Mouse (Mus musculus) limb, embryonic 13.5 days (tissue): Measurements from ENCODE around the gene Vps11. TPM values are rescaled to one million over a fixed set of nuclear protein-coding genes. Genes with fewer than 3 reads are reported as not detected.

Experiments
- ATAC-seq: fragments of 200-750 bp; cut with Nextera tagmentation; 2 replicates; pipeline ENCODE4 v1.8.0; 2017; ENCODE audit warnings: low read depth, moderate number of reproducible peaks, moderate TSS enrichment; ENCODE audit not compliant: low FRiP score
- H3K27ac ChIP-seq: fragments of 300-500 bp; sonication (generic); 2 replicates; pipeline ENCODE4 v1.5.1; 2015; ENCODE audit warnings: inconsistent platforms, mild to moderate bottlenecking, moderate library complexity
- H3K27me3 ChIP-seq: fragments of 300-500 bp; sonication (generic); 2 replicates; pipeline ENCODE4 v1.6.1; 2015; ENCODE audit warnings: mild to moderate bottlenecking, inconsistent platforms
- H3K36me3 ChIP-seq: fragments of 300-500 bp; sonication (generic); 2 replicates; pipeline ENCODE4 v1.6.1; 2015; ENCODE audit warnings: inconsistent platforms, mild to moderate bottlenecking, moderate library complexity
- H3K4me1 ChIP-seq: fragments of 300-500 bp; sonication (generic); 2 replicates; pipeline ENCODE4 v1.6.1; 2015; ENCODE audit warnings: inconsistent platforms
- H3K4me2 ChIP-seq: fragments of 300-500 bp; sonication (generic); replicated peaks from 2 replicates; pipeline ENCODE4 v1.6.1; 2015; ENCODE audit warnings: inconsistent platforms, mild to moderate bottlenecking, moderate library complexity
- H3K4me3 ChIP-seq: fragments of 300-500 bp; sonication (generic); 2 replicates; pipeline ENCODE4 v1.5.1; 2015; ENCODE audit warnings: moderate library complexity, mild to moderate bottlenecking, inconsistent platforms
- H3K9ac ChIP-seq: fragments of 300-500 bp; sonication (generic); 2 replicates; pipeline ENCODE4 v1.6.1; 2015; ENCODE audit warnings: mild to moderate bottlenecking, inconsistent platforms
- H3K9me3 ChIP-seq: fragments of 300-500 bp; sonication (generic); 2 replicates; pipeline ENCODE4 v1.6.1; 2016; ENCODE audit warnings: inconsistent platforms
- WGBS: fragments of 180-500 bp; shearing (Covaris S2); methylation state at CpG from one replicate; pipeline ENCODE4 v1.1.7; 2015; 5-methylcytosine and 5-hydroxymethylcytosine counted together
- polyA plus RNA-seq: library from polyadenylated mRNA; unstranded; fragments of >200 nt; fragmentation: Nextera tagmentation; extraction: Ambion mirVana; gene quantifications from 2 replicates; pipeline ENCODE4 v1.2.1, GENCODE M21; 2015

The Vps11 gene
- polyA plus RNA-seq, 1 experiment from 2014 or later, result 28.9 TPM

GRCm38 (mm10) chr9:44318826-44319095, 42.7 kb downstream of the Vps11 start:
- Histone ChIP-seq H3K4me1 (peaks cover 25% of the 10 kb centered on the region), H3K27ac (no peak overlapping the region), H3K36me3 (peaks cover 34% of the 10 kb centered on the region), H3K9me3 (no peaks in the 10 kb centered on the region), H3K4me3 (peak overlapping the region; percentile 93), H3K27me3 (0 out of 2 replicates have a peak, but pooled peaks cover 3% of the 10 kb centered on the region), H3K4me2 (peak overlapping the region; percentile 96), H3K9ac (peak overlapping the region; percentile 90)
- WGBS, result 32% methylated on average over 3 of the region's 3 CpGs
- no peak for ATAC-seq

GRCm38 (mm10) chr9:44318076-44318825, 43.2 kb downstream of the Vps11 start:
- peaks cover 39% of the 10 kb centered on the region for H3K36me3 ChIP-seq
- H3K9me3 ChIP-seq, result no peaks in the 10 kb centered on the region
- no peak overlapping the region for H3K27ac ChIP-seq
- H3K4me1 ChIP-seq, result peaks cover 25% of the 10 kb centered on the region
- 0 out of 2 replicates have a peak, but pooled peaks cover 3% of the 10 kb centered on the region for H3K27me3 ChIP-seq
- peak overlapping the region; percentile 93 for H3K4me3 ChIP-seq
- 77% methylated on average over 5 of the region's 5 CpGs for WGBS
- peak overlapping the region; percentile 90 for H3K9ac ChIP-seq
- H3K4me2 ChIP-seq, result peak overlapping the region; percentile 96
- no peak for ATAC-seq

- peaks cover 47% of the 10 kb centered on the region for H3K36me3 ChIP-seq
- H3K4me1 ChIP-seq, result peaks cover 25% of the 10 kb centered on the region
- ATAC-seq, result no peak
- H3K27me3 ChIP-seq, result 0 out of 2 replicates have a peak, but pooled peaks cover 3% of the 10 kb centered on the region
- H3K9ac ChIP-seq, result no peak overlapping the region
- no peak overlapping the region for H3K27ac ChIP-seq
- H3K4me3 ChIP-seq, result no peak overlapping the region
- 66% methylated on average over 4 of the region's 4 CpGs for WGBS
- H3K9me3 ChIP-seq, result no peaks in the 10 kb centered on the region
- no peak overlapping the region for H3K4me2 ChIP-seq
Observed at GRCm38 (mm10) chr9:44317452-44317851, 44.0 kb downstream of the Vps11 start.

GRCm38 (mm10) chr9:44314910-44315309, 46.6 kb downstream of the Vps11 start:
- 93% methylated on average over 18 of the region's 18 CpGs for WGBS
- no peak overlapping the region; the same call in 1 of the 2 replicates for H3K9ac ChIP-seq
- H3K36me3 ChIP-seq, result peaks cover 57% of the 10 kb centered on the region
- H3K4me2 ChIP-seq, result no peak overlapping the region
- no peak for ATAC-seq
- H3K27ac ChIP-seq, result no peak overlapping the region
- no peaks in the 10 kb centered on the region for H3K9me3 ChIP-seq
- no peak overlapping the region for H3K4me3 ChIP-seq
- H3K4me1 ChIP-seq, result peaks cover 27% of the 10 kb centered on the region
- H3K27me3 ChIP-seq, result 0 out of 2 replicates have a peak, but pooled peaks cover 3% of the 10 kb centered on the region

GRCm38 (mm10) chr9:44314257-44314547, 47.3 kb downstream of the Vps11 start:
- Histone ChIP-seq H3K27me3 (0 out of 2 replicates have a peak, but pooled peaks cover 3% of the 10 kb centered on the region), H3K9me3 (no peaks in the 10 kb centered on the region), H3K4me2 (no peak overlapping the region), H3K27ac (no peak overlapping the region), H3K4me1 (peaks cover 24% of the 10 kb centered on the region), H3K9ac (no peak overlapping the region), H3K36me3 (peaks cover 57% of the 10 kb centered on the region), H3K4me3 (no peak overlapping the region)
- 75% methylated on average over 4 of the region's 4 CpGs for WGBS
- ATAC-seq, result no peak

GRCm38 (mm10) chr9:44313476-44314256, 47.8 kb downstream of the Vps11 start:
- 0 out of 2 replicates have a peak, but pooled peaks cover 1% of the 10 kb centered on the region for H3K27me3 ChIP-seq
- no peak overlapping the region for H3K9ac ChIP-seq
- no peaks in the 10 kb centered on the region for H3K9me3 ChIP-seq
- peaks cover 18% of the 10 kb centered on the region for H3K4me1 ChIP-seq
- no peak overlapping the region for H3K27ac ChIP-seq
- 74% methylated on average over 19 of the region's 19 CpGs for WGBS
- no peak for ATAC-seq
- H3K4me3 ChIP-seq, result no peak overlapping the region
- peaks cover 57% of the 10 kb centered on the region for H3K36me3 ChIP-seq
- H3K4me2 ChIP-seq, result no peak overlapping the region

- no peaks in the 10 kb centered on the region for H3K27me3 ChIP-seq
- 12% methylated on average over 27 of the region's 27 CpGs for WGBS
- 0 out of 2 replicates have a peak, but pooled peaks have one; percentile 28 for ATAC-seq
Observed at GRCm38 (mm10) chr9:44311136-44312134, 50.0 kb downstream of the Vps11 start.

GRCm38 (mm10) chr9:44310750-44311135, 50.7 kb downstream of the Vps11 start:
- 0 out of 2 replicates have a peak, but pooled peaks cover 7% of the 10 kb centered on the region for H3K4me1 ChIP-seq
- no peaks in the 10 kb centered on the region for H3K27me3 ChIP-seq
- peaks cover 43% of the 10 kb centered on the region for H3K36me3 ChIP-seq
- no peaks in the 10 kb centered on the region for H3K9me3 ChIP-seq
- H3K4me3 ChIP-seq, result no peak overlapping the region
- peak overlapping the region; percentile 48; the same call in 1 of the 2 replicates for H3K9ac ChIP-seq
- H3K27ac ChIP-seq, result no peak overlapping the region
- H3K4me2 ChIP-seq, result peak overlapping the region; percentile 30
- no peak for ATAC-seq
- WGBS, result 34% methylated on average over 10 of the region's 10 CpGs

More at GRCm38 (mm10) chr9:44311136-44312134, 50.0 kb downstream of the Vps11 start:
- no peaks in the 10 kb centered on the region for H3K9me3 ChIP-seq
- H3K4me3 ChIP-seq, result no peak overlapping the region
- 0 out of 2 replicates have a peak, but pooled peaks cover 7% of the 10 kb centered on the region for H3K4me1 ChIP-seq
- H3K4me2 ChIP-seq, result peak overlapping the region; percentile 30
- H3K27ac ChIP-seq, result no peak overlapping the region
- H3K9ac ChIP-seq, result peak overlapping the region; percentile 48
- peaks cover 50% of the 10 kb centered on the region for H3K36me3 ChIP-seq

GRCm38 (mm10) chr9:44309756-44310155, 51.7 kb downstream of the Vps11 start:
- H3K4me3 ChIP-seq, result no peak overlapping the region
- peaks cover 33% of the 10 kb centered on the region for H3K36me3 ChIP-seq
- WGBS, result 64% methylated on average over 3 of the region's 3 CpGs
- no peaks in the 10 kb centered on the region for H3K9me3 ChIP-seq
- H3K27me3 ChIP-seq, result no peaks in the 10 kb centered on the region
- no peak for ATAC-seq
- H3K9ac ChIP-seq, result no peak overlapping the region
- H3K4me1 ChIP-seq, result peaks cover 9% of the 10 kb centered on the region
- H3K27ac ChIP-seq, result no peak overlapping the region
- no peak overlapping the region for H3K4me2 ChIP-seq

GRCm38 (mm10) chr9:44307248-44307647, 54.2 kb downstream of the Vps11 start:
- peaks cover 18% of the 10 kb centered on the region for H3K36me3 ChIP-seq
- peaks cover 23% of the 10 kb centered on the region for H3K4me1 ChIP-seq
- no peaks in the 10 kb centered on the region for H3K9me3 ChIP-seq
- no peak overlapping the region for H3K4me2 ChIP-seq
- H3K4me3 ChIP-seq, result no peak overlapping the region
- no peaks in the 10 kb centered on the region for H3K27me3 ChIP-seq
- H3K9ac ChIP-seq, result no peak overlapping the region
- 67% methylated on average over 2 of the region's 2 CpGs for WGBS
- no peak for ATAC-seq
- no peak overlapping the region for H3K27ac ChIP-seq

- WGBS, result 89% methylated on average over 6 of the region's 6 CpGs
- ATAC-seq, result no peak
- no peak overlapping the region for H3K27ac ChIP-seq
- H3K4me1 ChIP-seq, result peaks cover 21% of the 10 kb centered on the region
- no peaks in the 10 kb centered on the region for H3K9me3 ChIP-seq
- H3K4me2 ChIP-seq, result no peak overlapping the region
- H3K9ac ChIP-seq, result no peak overlapping the region
- H3K27me3 ChIP-seq, result no peaks in the 10 kb centered on the region
- H3K36me3 ChIP-seq, result peaks cover 25% of the 10 kb centered on the region
- no peak overlapping the region for H3K4me3 ChIP-seq
Observed at GRCm38 (mm10) chr9:44306532-44306931, 54.9 kb downstream of the Vps11 start.
